Mouse (Mus musculus) activated CD4-positive, CD25-positive, alpha-beta regulatory T cell, adult 9 weeks (primary cell): ENCODE data around the gene Olfr25. TPM values are rescaled to one million over a fixed set of nuclear protein-coding genes. Genes with fewer than 3 reads are reported as not detected.

ENCODE experiments used
- polyA plus RNA-seq: library from polyadenylated mRNA; unstranded; fragments of 100-300 nt; shearing (Covaris generic); gene quantifications from one replicate; pipeline ENCODE4 v1.2.1, GENCODE M21; 2017

Olfr25 gene
- not detected for polyA plus RNA-seq

DNA sequence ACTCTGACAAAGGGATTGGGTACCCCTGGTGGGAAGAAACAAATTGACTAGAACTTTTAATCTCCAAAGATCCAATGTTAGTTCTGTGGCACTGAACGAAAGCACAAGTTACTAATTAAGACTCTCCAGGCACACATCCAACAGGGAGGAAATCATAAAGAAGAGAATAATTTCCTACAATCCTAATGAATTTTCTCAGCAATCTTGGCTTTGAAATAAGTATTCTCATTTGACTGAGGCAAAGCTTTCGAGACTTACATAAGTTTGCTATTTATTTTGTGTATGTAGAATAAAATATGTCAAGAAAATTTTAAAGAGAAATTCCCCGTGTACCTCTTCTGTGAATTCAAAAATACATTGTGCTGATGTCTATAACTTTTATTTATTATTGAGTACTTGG, at the start of gene Olfr25:
TSS of gene Olfr25 (plus strand) at position 301 of the 400 bp plus-strand sequence.

DNA sequence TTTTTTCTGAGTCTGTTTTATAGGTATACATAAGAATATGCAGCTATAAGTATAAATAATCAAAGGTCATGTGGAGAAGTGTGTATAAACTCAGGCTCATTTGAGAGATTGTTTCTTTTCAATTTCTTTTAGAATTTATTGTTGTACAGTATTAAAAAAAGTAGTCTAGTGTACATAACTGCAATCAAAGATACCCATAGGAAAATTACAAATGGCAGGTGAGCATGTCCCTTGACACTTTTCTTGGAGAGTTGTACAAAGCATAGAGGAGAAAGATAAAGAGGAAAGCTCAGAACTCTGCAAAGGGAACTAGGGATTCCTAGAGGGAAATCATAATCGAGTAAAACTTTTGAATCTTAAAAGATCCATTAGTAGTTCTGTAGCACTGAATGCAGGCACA, 38.1 kb upstream of the Olfr25 start, which contains the start of gene Olfr896-ps1:
TSS of gene Olfr896-ps1 (plus strand) at position 301 of the 400 bp plus-strand sequence.

GRCm38 (mm10) chr9:38348111-38348510, 19.3 kb downstream of the Olfr25 start, which contains the start of gene Olfr898:
Olfr898 (plus strand) TSS chr9:38348411.

GRCm38 (mm10) chr9:38366596-38366995, 37.7 kb downstream of the Olfr25 start, which contains the start of gene Olfr250:
Olfr250 (plus strand) TSS chr9:38366896.

GRCm38 (mm10) chr9:38376786-38377185, 47.9 kb downstream of the Olfr25 start, which contains the start of gene Olfr251:
Olfr251 (plus strand) TSS chr9:38377086.

Other genes starting within 250 kb of the Olfr25 start
- gene Olfr887, start 245.0 kb upstream of the Olfr25 start, polyA plus RNA-seq = not detected
- not detected for gene Olfr888, start 220.9 kb upstream of the Olfr25 start, polyA plus RNA-seq
- gene Olfr889, start 213.9 kb upstream of the Olfr25 start, polyA plus RNA-seq = 0.20 TPM
- gene Olfr890, start 186.5 kb upstream of the Olfr25 start, polyA plus RNA-seq = not detected
- gene Olfr891, start 148.2 kb upstream of the Olfr25 start, polyA plus RNA-seq = not detected
- gene Olfr893, start 120.7 kb upstream of the Olfr25 start, polyA plus RNA-seq = not detected
- not detected for gene Olfr894, start 111.0 kb upstream of the Olfr25 start, polyA plus RNA-seq
- not detected for gene Olfr143, start 76.3 kb upstream of the Olfr25 start, polyA plus RNA-seq
- gene Olfr895, start 61.2 kb upstream of the Olfr25 start, polyA plus RNA-seq = not detected
- not detected for gene Olfr896-ps1, start 38.0 kb upstream of the Olfr25 start, polyA plus RNA-seq
- gene Olfr898, start 19.4 kb downstream of the Olfr25 start, polyA plus RNA-seq = 0.11 TPM
- gene Olfr250, start 37.8 kb downstream of the Olfr25 start, polyA plus RNA-seq = 0.07 TPM
- gene Olfr251, start 48.0 kb downstream of the Olfr25 start, polyA plus RNA-seq = not detected
- gene Olfr147, start 72.6 kb downstream of the Olfr25 start, polyA plus RNA-seq = not detected
- gene Olfr901, start 100.4 kb downstream of the Olfr25 start, polyA plus RNA-seq = 0.10 TPM
- gene Olfr902, start 118.6 kb downstream of the Olfr25 start, polyA plus RNA-seq = not detected
- gene Olfr904, start 134.1 kb downstream of the Olfr25 start, polyA plus RNA-seq = not detected
- gene Olfr905, start 142.0 kb downstream of the Olfr25 start, polyA plus RNA-seq = not detected
- not detected for gene Olfr906, start 158.0 kb downstream of the Olfr25 start, polyA plus RNA-seq
- gene Olfr907, start 166.7 kb downstream of the Olfr25 start, polyA plus RNA-seq = not detected
- gene Olfr911-ps1, start 192.5 kb downstream of the Olfr25 start, polyA plus RNA-seq = not detected
- not detected for gene Olfr910, start 208.8 kb downstream of the Olfr25 start, polyA plus RNA-seq